Mouse (Mus musculus) myocyte (in vitro differentiated cells): ENCODE results near the gene Grik4.

Experiments
- E2F4 ChIP-seq: IDR thresholded peaks from one replicate; pipeline ENCODE4 v1.6.1; 2011; ENCODE audit warnings: mild to moderate bottlenecking, control low read depth, moderate library complexity; ENCODE audit not compliant: insufficient read depth
- MAX ChIP-seq: IDR thresholded peaks from one replicate; pipeline ENCODE4 v1.6.1; 2011; ENCODE audit warnings: low read depth, mild to moderate bottlenecking, control low read depth
- MYOD1 ChIP-seq, 3 experiments: IDR thresholded peaks; one replicate each; pipeline ENCODE4 v1.6.1; 2011; ENCODE audit warnings: control low read depth in 2 of 3, low read depth in 2 of 3, mild to moderate bottlenecking in 2 of 3, moderate library complexity in 1 of 3; ENCODE audit not compliant: insufficient read length in 2 of 3, control insufficient read depth in 1 of 3
- POLR2A ChIP-seq: IDR thresholded peaks from one replicate; pipeline ENCODE4 v1.6.1; 2011; ENCODE audit warnings: low read depth, mild to moderate bottlenecking, control low read depth, moderate library complexity; ENCODE audit not compliant: insufficient read length
- TCF12 ChIP-seq: IDR thresholded peaks from one replicate; pipeline ENCODE4 v1.6.1; 2011; ENCODE audit warnings: mild to moderate bottlenecking, control low read depth; ENCODE audit not compliant: poor library complexity, insufficient read depth, severe bottlenecking
- TCF3 ChIP-seq: IDR thresholded peaks from one replicate; pipeline ENCODE4 v1.6.1; 2011; ENCODE audit warnings: low read depth, control low read depth; ENCODE audit not compliant: insufficient read length
- USF1 ChIP-seq: IDR thresholded peaks from one replicate; pipeline ENCODE4 v1.6.1; 2011; ENCODE audit warnings: low read depth, mild to moderate bottlenecking, control low read depth, moderate library complexity

GRCm38 (mm10) chr9:42906995-42907394 is 37.3 kb downstream of the Grik4 start:
- TF ChIP-seq POLR2A (no peak), USF1 (no peak), E2F4 (no peak), TCF3 (no peak), MAX (no peak), MYOD1 (IDR thresholded peaks at IDR 0.05; ENCODE audit: control insufficient read depth in 1 of 3, insufficient read length in 2 of 3, low read depth in 2 of 3) (no peak), TCF12 (no peak)
